Mouse (Mus musculus) T-helper 2 cell (primary cell): ENCODE results near the gene Slit3.

Source experiments
- in situ Hi-C: fragments of 300-600 bp; cut with MboI, MseI; formaldehyde crosslinking; loops from one replicate; pipeline ENCODE4 v1.15.1; 2025; ENCODE audit warnings: high pct_unique_total_duplicates

The Slit3 gene

DNA sequence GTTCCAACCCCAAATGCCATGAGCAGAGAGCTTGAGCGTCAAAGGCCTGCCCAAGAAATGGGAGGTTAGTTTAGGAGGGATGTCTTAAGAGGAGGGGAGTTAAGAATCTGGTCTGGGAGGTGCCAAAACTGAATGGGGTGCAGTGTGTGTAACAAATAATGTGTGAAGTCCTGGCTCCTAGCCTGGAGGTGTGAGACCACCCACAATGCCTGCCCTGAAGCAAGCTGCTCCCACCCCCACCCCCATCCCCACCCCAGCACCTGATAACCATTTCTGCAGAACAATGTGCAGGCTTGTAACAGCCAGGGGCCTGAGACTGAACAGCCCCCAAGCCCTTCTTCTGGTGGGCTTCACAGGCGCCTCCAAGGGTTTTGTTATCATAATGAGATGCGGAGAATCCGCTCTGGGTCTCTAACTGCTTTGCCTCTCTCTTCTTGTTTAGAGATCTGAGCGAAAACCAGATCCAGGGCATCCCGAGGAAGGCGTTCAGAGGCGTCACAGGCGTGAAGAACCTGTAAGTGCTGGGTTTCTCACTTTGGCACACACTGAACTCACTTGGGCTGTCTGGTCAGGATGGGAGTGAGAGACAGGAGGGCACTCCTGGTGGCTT is 386.9 kb downstream of the Slit3 start:
- in situ Hi-C loops, result no loop called here

DNA sequence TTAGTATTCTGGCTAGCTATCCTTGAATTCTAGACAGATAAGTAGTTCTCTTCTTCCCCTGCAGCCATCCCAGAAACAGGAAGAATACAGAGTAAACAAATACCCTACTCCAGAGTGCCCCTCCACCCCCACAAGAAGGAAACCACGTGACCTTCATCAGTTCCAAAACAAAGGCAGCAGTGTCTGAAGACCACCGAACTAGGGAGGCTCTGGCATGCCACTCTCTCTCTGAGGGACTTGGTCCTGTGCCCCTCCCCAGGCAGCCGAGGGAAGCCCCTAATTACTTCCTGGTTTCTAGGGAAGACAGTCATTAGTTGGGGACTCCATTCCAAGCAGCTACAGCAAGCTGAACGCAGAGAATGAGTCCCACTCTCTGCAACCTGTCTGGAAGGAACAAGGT is 391.7 kb downstream of the Slit3 start:
- in situ Hi-C loops, result no loop called here

DNA sequence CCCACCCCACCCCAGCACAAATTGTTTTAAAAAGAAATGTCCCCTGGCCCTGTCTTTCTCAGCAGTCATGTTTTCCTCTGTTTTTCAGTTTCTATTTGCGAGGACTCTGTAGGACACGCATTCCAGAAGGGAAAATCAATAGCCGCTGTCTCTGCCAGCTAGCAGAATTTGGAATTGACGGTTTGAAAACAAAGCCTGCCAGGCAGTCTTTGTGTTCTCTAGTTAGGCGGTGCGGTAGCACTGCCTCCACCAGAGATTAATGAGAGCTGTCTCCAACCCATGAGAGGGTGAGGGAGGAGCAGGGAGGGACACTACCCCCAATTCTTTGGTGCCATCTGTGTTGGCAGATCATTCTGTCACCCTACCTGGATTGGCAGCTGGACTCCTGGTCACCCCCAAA is 392.3 kb downstream of the Slit3 start:
- in situ Hi-C loops, result no loop called here

DNA sequence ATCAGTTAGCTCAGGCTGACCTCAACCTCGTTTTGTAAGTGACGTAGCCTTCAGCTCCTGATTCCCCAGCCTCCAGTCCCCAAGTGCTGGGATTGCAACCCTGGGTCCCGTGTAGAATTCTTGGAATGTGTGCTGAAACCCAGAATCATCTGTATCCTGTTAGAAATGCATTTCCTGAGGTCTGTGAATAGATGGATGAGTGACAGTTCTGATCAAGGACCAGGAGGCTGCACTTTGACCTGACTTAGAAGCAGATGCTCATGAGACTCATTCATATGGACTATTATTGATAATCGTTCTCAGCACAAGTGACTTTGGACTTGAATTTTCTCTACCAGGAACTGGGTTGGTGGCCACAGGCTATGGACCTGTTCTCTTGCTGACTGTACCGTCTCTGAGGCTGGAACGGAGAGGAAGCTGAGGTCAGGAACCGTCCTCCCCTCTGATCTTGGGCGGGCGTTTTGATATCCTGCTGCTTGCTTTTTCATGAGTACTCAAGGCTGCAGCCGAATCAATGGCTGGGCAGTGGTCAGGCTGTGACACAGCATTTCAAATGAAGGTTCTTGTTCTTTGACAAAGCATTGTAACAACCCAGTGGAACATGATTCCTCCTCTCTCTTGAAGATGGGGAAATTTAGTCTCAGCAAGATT is 401.9 kb downstream of the Slit3 start:
- in situ Hi-C loops, result no loop called here

DNA sequence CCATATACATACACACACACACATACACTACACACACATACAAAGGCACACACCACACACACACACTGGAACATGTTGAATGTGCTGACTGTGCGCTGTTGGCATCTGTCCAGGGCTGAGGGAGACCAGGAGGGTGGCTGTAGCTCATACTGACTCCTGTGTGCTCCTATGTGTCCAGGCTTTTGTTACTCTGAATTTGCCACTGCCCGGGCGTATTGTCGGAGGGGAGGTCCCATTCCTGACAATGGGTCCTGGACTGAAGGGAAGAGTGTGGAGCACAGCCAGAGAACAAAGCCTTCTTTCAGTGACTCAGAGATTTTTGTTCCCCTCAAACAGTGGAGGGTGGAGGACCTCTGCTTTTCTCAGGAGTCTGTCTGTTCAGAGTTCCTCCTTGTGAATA is 402.7 kb downstream of the Slit3 start:
- in situ Hi-C loops, result no loop called here

DNA sequence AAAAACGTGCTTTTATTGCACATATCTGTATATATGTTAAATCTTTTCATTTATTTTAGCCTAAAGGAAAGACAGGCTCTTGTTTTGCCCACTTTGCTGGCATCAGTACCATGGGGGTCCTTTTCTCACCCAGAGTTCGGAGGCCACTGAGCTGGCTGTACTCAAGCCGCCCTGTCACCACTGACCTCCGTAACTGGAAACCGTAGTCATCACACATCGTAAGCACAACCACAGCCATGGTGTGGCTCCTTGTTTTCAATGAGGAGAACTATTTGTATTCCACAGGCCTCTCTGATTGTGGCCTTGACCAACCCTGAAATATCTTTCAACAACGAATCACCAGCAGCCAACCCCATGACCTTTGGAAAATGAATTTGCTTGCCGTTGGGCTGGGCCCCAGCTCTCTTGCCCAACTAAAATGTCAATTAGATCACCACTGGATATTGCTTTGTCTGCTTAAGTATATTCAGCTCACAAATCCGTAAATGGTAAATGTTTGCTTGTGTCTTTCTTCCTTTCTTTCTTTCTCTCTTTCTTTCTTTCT is 405.3 kb downstream of the Slit3 start:
- in situ Hi-C loops, result no loop called here

DNA sequence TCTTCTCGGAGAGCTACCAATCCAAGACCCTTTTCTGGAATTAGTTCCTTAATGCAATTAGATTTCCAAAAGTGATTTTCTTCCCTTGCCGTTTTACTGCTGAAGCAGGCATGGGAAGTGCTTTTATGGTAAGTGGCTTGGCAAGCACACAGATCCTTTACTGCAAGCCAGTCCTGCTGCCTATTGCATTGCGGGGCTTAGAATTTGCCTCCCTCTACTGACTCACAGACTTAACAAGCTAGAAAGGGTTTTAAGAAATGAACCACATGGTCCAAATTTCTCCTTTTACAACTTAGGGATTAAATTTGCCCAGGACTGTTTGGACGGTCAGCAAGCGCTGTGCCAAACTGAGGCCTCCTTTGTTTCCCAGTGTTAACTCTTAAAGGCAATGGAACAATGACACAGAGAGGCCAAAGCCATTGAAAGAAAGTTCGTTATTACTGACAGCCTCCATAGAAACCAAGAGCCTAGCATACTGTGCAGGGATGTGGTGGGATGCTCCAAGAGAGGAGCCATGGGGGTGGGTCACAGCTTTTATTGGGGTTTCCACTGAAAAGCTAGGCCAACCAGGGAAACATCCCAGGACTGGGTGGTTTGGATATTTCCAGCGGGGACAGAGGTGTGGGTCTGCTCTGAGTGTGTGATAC is 406.9 kb downstream of the Slit3 start:
- in situ Hi-C loops, result no loop called here

DNA sequence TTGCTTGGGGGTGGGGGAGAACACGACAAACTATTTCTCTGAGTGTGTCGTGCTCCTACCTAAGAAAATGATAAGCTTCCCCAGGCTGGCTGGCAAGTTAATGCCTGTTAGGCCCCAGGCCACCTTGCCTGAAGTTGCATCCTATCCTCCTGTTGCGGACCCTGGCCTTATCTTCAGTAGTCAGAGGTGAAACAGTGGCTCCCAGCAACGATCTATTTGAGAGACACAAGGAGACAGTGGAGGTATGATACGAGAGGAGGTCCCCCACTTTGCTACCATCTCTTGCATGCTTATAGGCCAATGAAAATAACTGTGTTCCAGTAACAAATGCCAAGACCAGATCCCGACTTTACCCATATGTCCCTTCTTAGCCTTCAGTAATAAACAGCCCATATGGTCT is 414.0 kb downstream of the Slit3 start:
- in situ Hi-C loops, result no loop called here

DNA sequence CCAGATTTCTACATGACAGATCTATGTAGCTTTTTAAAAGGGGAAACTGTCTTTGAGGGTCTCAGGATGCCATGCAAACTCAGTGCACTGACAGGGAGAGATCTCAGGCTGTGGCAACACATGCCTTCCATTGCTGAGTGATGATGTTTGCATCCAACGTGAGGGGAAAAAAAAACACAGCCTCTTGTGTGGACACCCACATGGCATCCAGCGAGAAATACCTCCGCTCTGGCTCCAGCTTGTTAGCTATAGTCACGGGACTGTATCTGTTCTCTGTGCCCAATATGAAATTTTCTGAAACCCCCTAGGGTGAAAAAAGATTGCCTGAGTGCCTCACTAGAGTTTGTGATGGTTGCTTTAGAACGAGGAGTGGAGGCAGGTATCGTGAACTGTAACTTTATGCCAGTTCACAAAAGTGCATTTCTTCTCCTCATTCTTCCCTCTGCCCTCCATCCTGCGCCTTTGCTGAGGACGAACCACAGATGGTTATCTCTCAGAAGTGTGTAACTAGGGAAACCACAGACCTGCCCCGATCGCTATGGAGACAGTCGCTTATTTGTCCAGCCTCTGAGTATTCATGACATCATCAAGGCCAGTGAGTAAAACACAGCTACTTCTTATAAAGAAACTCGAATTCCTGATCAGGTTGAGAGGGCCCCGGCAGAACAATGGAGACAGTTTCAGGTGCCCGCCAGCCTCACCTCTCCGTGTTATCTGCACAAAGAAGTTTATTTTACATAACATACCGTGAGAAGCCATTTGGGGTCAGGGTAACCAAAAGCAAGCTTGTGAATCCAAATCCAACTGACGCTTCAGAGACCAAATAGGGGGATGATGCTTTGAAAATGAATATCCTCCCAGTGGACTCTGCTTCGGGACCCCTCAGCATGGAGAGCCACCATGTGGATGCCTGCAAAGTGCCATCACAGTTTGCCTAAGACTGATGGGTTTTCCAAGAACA is 416.4 kb downstream of the Slit3 start:
- in situ Hi-C loops, result no loop called here

DNA sequence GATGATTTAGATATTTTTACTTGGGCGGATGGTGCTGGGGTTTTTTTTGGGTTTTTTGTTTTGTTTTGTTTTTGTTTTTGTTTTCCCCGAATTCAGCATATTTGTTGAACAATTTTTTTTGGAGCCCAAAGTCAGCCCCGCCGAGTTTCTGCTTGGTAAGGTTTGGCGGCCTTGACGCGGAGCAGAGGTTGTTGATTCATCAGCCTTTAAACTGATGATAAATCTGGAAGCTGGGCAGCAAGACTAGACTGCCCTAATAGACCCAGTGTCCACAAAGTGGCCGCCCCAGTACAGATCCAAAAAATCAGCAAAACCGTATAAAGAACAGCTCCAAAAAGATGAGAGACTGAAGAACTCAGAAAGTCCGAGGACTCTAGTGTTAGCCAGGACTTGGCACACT is 421.7 kb downstream of the Slit3 start:
- in situ Hi-C loops, result no loop called here

DNA sequence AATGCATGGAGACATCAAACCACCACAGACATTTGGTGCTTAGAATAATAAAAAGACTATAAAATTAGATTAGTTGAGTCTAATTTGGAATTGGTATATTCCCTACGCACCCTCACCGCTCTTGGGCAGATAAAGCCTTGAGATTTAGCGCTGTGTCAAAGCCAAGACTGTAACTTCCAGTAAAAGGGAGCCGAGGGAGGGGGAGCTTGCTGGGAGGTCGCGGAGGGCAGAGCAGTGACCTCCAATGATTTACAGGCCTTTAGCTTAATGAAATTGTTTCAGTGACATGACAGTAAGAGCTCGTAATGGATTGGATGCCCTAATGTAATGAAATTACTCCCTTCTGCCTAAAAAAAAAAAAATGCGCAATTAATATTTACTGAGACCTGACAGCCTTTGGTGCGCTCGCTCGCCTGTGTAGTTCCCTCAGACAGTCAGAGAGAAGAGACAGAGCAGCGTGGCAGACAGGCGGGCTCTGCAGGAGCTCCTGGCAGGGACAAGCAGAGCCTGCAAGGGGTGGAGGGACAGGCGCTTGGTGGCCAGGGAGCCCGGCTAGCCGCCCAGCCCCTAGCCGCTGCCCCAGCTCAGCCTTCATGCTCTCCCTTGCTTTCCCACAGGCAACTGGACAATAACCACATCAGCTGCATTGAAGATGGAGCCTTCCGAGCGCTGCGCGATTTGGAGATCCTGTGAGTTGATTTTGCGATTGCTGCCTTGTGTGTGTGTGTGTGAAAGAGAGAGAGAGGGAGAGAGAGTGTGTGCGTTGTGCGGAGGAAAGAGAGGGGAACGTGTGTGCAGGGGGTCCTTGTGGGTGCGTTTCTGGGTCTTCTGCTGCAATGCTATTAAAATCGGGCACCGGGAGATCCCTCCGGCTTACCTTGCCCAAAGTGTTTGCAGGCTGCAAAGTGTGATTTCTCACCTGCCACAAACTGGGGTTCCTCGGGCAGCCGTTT is 423.4 kb downstream of the Slit3 start:
- in situ Hi-C loops, result no loop called here

DNA sequence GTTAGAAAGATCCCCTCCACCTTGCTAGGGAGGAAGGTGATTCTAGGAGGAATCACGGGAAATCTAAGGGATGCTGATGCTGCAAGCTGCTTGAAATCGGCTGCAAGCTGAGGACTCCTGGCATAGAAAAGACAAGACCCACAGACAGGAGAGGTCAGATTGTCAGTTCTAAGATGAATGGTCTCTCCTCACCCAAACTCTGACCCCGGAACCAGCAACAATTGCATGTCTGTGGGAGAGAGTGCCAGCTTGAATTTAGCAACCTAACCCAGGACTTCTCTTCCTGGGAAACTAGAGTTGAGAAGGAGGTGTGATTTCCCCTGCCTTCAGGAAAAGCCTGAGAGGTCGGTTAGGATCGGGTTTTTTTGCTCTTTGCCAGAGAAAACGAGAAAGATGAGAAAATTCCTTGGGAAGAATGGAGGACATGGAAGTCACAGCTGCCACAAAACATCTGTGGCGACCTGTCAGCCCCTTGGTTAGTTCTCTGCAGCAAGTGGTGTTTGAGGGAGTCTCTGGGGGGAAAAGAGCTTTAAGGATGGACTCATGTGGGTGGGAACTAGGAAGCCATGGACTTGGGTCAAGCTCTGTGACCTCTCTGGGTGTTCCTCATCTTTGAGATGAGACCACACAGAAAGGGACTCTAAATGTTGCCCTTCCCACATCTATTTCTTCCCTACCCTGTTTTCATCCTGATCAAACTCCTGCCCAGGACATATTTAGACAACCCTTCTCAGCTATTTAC is 425.2 kb downstream of the Slit3 start:
- in situ Hi-C loops, result no loop called here

DNA sequence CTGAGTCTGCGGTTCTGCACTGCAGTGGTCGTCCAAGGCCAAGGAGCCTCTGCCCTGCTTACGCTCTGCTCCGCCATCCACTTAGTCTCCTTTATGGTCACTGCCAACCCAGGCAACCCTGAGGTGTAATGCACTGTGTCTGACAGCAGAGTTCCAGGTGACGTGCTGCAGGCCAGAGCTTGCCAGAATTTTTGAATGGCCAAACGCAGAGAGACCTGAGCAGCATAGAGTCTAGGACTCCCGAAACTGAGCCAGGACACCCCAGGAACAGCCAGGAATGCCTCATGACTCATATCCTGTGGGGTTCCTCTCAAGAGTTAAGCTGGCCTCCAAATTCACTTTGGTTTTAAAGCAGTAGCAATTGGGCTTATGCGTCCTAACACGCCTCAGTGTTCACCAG is 429.0 kb downstream of the Slit3 start:
- in situ Hi-C loops, result no loop called here

DNA sequence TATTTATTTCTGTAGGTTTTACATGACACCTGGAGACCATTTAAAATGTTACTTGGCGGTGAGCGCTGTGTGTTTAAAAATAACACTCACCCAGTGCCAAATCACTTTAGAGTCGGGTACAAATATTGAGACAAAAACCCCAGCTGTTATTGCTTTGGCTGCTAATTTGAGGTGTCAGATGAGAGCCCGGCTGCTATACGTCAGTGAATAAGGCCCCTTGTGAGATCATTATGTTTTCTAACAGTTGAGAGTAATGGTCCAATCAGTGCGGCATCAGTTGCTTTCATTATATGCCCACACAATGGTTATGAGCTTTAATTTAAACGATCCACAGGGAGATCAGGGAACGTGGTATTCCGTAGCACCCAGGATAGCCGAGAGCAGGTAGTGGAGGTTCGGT is 435.2 kb downstream of the Slit3 start:
- in situ Hi-C loops, result no loop called here

DNA sequence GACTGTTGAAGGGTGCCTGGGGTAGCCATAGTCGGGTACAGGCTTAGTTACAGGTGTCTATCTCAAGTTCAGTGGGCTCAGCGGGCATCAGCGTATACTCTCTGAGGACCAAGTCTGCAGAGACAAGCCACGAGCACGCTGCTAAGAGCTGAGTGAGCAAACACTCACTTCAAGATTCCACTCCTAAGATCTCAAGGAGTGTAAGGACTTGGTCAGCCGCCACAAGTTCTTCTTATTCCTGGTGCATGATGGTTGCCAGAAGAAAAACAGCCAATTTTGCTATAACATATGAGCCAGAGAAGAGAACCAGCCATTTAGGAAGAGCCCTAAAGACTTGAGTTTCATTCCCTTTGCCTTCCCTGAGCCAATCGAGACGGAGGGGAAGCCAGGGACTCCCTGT is 436.5 kb downstream of the Slit3 start:
- in situ Hi-C loops, result no loop called here

DNA sequence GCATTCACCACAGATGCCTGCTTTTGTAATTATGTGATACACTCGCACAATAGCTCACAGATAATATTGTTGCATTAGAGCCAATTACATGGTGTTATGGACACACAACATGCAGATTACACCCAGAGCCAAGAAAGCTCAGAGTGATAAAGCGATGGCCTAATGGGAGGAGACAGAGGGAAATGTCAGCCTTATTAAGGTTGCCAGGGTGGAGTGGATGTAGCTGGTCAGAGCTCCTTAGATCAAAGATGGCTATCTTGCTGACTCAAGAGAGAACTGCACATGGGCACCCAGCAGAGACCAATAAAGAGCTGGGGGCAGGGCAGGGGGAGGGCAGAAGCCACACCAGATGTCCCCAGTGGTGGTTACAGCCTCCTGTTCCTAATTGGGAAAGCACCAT is 437.3 kb downstream of the Slit3 start:
- in situ Hi-C loops, result no loop called here

DNA sequence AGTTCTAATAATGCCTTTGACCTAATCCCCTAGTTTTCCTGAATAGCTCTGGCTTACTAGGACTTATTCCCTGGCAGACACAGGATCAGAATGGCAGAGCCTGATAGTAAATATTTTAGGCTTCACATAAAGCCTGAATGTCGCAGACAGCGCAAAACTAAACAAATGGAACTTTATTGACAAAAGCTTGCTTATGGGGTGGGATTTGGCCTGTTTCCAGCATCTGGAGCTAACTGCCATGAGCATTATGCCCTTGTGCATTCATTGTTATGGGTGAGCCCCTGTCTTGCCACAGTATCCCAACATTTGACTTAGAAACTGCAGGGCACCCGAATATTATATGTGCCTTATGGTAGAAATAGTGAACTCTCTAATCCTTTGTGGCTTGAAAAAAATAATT is 438.4 kb downstream of the Slit3 start:
- in situ Hi-C loops, result no loop called here

DNA sequence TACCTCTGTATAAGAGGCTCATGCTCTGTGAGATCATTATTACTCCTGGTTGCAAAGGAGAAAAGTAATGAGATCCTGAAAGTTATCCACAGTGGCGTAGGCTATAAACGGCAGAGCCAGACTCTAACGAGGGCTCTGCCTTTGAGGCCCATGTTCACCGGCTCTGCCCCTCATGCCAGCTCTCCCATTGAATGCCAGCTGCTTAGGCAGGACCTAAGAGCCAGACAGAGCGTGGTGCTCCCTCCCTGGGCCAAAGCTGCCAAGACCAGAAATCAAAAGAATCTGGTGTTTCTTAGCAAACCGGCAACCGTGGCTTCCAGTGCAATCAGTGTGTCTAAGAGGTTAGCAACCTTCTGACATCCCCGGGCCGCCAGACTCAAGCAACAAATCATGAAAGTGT is 440.7 kb downstream of the Slit3 start:
- in situ Hi-C loops, result no loop called here

DNA sequence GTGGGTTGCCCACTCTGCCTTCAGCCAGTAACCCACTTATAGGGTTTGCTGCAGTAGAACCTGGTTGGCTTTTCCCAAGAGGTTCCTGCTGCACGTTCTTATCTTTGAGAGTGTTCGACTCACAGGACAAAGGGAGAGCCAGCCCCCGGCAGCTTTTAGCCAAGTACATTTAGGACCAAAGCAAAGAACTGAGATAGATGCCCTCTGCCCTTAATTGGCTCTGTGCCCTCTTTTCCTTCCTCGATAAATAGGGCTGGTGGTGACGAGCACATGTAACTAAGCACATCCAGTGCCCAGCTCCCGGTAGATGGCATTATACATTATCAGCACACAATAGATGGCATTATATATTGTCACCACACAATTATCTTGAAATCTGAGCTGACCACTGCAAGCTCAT is 444.3 kb downstream of the Slit3 start:
- in situ Hi-C loops, result no loop called here

DNA sequence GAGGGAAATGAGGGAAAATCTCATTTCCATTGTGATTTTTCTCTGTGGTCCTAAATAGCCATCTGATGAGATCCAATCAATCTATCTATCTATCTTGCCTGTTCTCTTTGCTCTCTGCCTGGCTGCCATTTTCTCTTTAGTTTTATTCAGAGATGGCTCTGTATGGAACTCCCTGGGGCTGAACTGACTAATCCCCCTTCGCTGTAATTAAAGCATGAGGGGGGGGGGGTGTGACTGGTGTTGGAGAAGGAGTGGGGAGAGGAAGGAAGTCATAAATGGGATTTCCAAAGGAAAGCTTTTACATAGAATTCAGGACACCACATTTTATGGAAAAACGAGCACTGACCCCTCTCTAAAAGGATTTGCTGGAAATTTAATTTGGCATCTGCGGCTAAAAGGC is 445.7 kb downstream of the Slit3 start:
- in situ Hi-C loops, result no loop called here
